Mouse (Mus musculus): Measurements from ENCODE around the gene Dusp11. TPM values are rescaled to one million over a fixed set of nuclear protein-coding genes. Genes with fewer than 3 reads are reported as not detected.
"Not testable (repeated sequence)": the region's sequence is repeated elsewhere in the genome, so short reads cannot be mapped to it uniquely, and the experiment has no call there.

The Dusp11 gene
- polyA plus RNA-seq, 1 experiment from 2014 or later: 52.2 TPM

GRCm38 (mm10) chr6:85929312-85929711 is 32.2 kb downstream of the Dusp11 start:
- WGBS: 82% methylated on average over 1 of the region's 1 CpGs
- no peak for ATAC-seq (ENCODE audit: low FRiP score, low read depth)
- H3K9ac ChIP-seq: no peak overlapping the region
- H3K9me3 ChIP-seq: no peaks in the 10 kb centered on the region
- no peaks in the 10 kb centered on the region for H3K4me1 ChIP-seq (replicated peaks)
- H3K36me3 ChIP-seq: peaks cover 56% of the 10 kb centered on the region
- H3K4me2 ChIP-seq: no peak overlapping the region
- no peak overlapping the region for H3K4me3 ChIP-seq
- H3K27me3 ChIP-seq: no peaks in the 10 kb centered on the region
- H3K27ac ChIP-seq (replicated peaks): no peak overlapping the region

GRCm38 (mm10) chr6:85927476-85928464 is 33.7 kb downstream of the Dusp11 start:
- no peak overlapping the region for H3K27ac ChIP-seq (replicated peaks)
- no peak for ATAC-seq (ENCODE audit: low FRiP score, low read depth)
- peaks cover 64% of the 10 kb centered on the region for H3K36me3 ChIP-seq
- H3K9ac ChIP-seq: no peak overlapping the region
- H3K4me3 ChIP-seq: no peak overlapping the region
- H3K9me3 ChIP-seq: no peaks in the 10 kb centered on the region
- 93% methylated on average over 9 of the region's 9 CpGs for WGBS
- no peak overlapping the region for H3K4me2 ChIP-seq
- no peaks in the 10 kb centered on the region for H3K27me3 ChIP-seq
- H3K4me1 ChIP-seq (replicated peaks): no peaks in the 10 kb centered on the region

GRCm38 (mm10) chr6:85926709-85927108 is 34.8 kb downstream of the Dusp11 start:
- Histone ChIP-seq H3K27me3 (no peaks in the 10 kb centered on the region), H3K4me2 (no peak overlapping the region), H3K9me3 (no peaks in the 10 kb centered on the region), H3K36me3 (peaks cover 71% of the 10 kb centered on the region), H3K4me3 (no peak overlapping the region), H3K9ac (no peak overlapping the region), H3K4me1 (replicated peaks) (no peaks in the 10 kb centered on the region), H3K27ac (replicated peaks) (no peak overlapping the region)
- no peak for ATAC-seq (ENCODE audit: low FRiP score, low read depth)
- 89% methylated on average over 1 of the region's 1 CpGs for WGBS

- H3K4me1 ChIP-seq (replicated peaks): no peaks in the 10 kb centered on the region
- no peaks in the 10 kb centered on the region for H3K9me3 ChIP-seq
- H3K9ac ChIP-seq: no peak overlapping the region
- ATAC-seq (ENCODE audit: low FRiP score, low read depth): no peak
- no peak overlapping the region for H3K4me2 ChIP-seq
- 100% methylated on average over 1 of the region's 1 CpGs for WGBS
- H3K27ac ChIP-seq (replicated peaks): no peak overlapping the region
- H3K4me3 ChIP-seq: no peak overlapping the region
- H3K36me3 ChIP-seq: peaks cover 56% of the 10 kb centered on the region
- H3K27me3 ChIP-seq: no peaks in the 10 kb centered on the region
Observed at GRCm38 (mm10) chr6:85923643-85924042, 37.8 kb downstream of the Dusp11 start.

GRCm38 (mm10) chr6:85919401-85919800 is 42.1 kb downstream of the Dusp11 start:
- no peaks in the 10 kb centered on the region for H3K27me3 ChIP-seq
- no peak overlapping the region for H3K9ac ChIP-seq
- no peak overlapping the region for H3K4me3 ChIP-seq
- H3K4me2 ChIP-seq: no peak overlapping the region
- H3K27ac ChIP-seq (replicated peaks): no peak overlapping the region
- no peaks in the 10 kb centered on the region for H3K9me3 ChIP-seq
- H3K36me3 ChIP-seq: peaks cover 20% of the 10 kb centered on the region
- whole genome bisulfite sequencing: 95% methylated on average over 4 of the region's 4 CpGs
- no peak for ATAC-seq (ENCODE audit: low FRiP score, low read depth)
- H3K4me1 ChIP-seq (replicated peaks): peaks cover 14% of the 10 kb centered on the region

GRCm38 (mm10) chr6:85918341-85918740 is 43.1 kb downstream of the Dusp11 start:
- not testable (repeated sequence) for H3K27ac ChIP-seq (replicated peaks); H3K9ac ChIP-seq; H3K9me3 ChIP-seq; H3K27me3 ChIP-seq; H3K4me3 ChIP-seq; H3K4me2 ChIP-seq; ATAC-seq (ENCODE audit: low FRiP score, low read depth)
- H3K36me3 ChIP-seq: peaks cover 18% of the 10 kb centered on the region
- H3K4me1 ChIP-seq (replicated peaks): peaks cover 18% of the 10 kb centered on the region
- 97% methylated on average over 3 of the region's 3 CpGs for WGBS

GRCm38 (mm10) chr6:85916596-85916995 is 44.9 kb downstream of the Dusp11 start:
- Histone ChIP-seq H3K9ac (peak overlapping the region; percentile 63), H3K4me3 (peak overlapping the region; percentile 55), H3K4me1 (replicated peaks) (peaks cover 18% of the 10 kb centered on the region), H3K4me2 (peak overlapping the region; percentile 65), H3K27me3 (no peaks in the 10 kb centered on the region), H3K9me3 (no peaks in the 10 kb centered on the region), H3K27ac (replicated peaks) (peak overlapping the region; percentile 88), H3K36me3 (0 out of 2 replicates have a peak, but pooled peaks cover 4% of the 10 kb centered on the region)
- WGBS: 89% methylated on average over 6 of the region's 6 CpGs
- ATAC-seq (ENCODE audit: low FRiP score, low read depth): no peak

GRCm38 (mm10) chr6:85915539-85916513 is 45.6 kb downstream of the Dusp11 start, which contains the start of gene Nat8f1:
Gene Nat8f1, minus strand, starts transcription at chr6:85915687.
- Histone ChIP-seq H3K4me3 (peak within 1 kb of the TSS; percentile 55), H3K9ac (peak within 1 kb of the TSS; percentile 63), H3K27ac (replicated peaks) (peak within 1 kb of the TSS; percentile 88), H3K4me1 (replicated peaks) (peaks cover 18% of the 10 kb centered on the region), H3K4me2 (peak within 1 kb of the TSS; percentile 65)
- not testable (repeated sequence) for H3K36me3 ChIP-seq, H3K27me3 ChIP-seq, H3K9me3 ChIP-seq
- peak; percentile 97 for ATAC-seq (ENCODE audit: low FRiP score, low read depth)
- under 1% methylated on average over 61 of the region's 61 CpGs for WGBS

GRCm38 (mm10) chr6:85915141-85915538 is 46.3 kb downstream of the Dusp11 start:
- Histone ChIP-seq H3K27ac (replicated peaks) (peak overlapping the region; percentile 88), H3K36me3 (no peaks in the 10 kb centered on the region), H3K4me3 (peak overlapping the region; percentile 55), H3K27me3 (no peaks in the 10 kb centered on the region), H3K4me1 (replicated peaks) (peaks cover 18% of the 10 kb centered on the region), H3K4me2 (peak overlapping the region; percentile 65), H3K9ac (peak overlapping the region; percentile 63), H3K9me3 (no peaks in the 10 kb centered on the region)
- 4% methylated on average over 11 of the region's 11 CpGs for WGBS
- no peak; the same call in 1 of the 2 replicates for ATAC-seq (ENCODE audit: low FRiP score, low read depth)

- no peaks in the 10 kb centered on the region for H3K27me3 ChIP-seq
- H3K9me3 ChIP-seq: no peaks in the 10 kb centered on the region
- H3K4me2 ChIP-seq: no peak within 1 kb of the TSS
- WGBS: 88% methylated on average over 3 of the region's 3 CpGs
- H3K27ac ChIP-seq (replicated peaks): no peak within 1 kb of the TSS
- no peak within 1 kb of the TSS for H3K9ac ChIP-seq
- H3K4me3 ChIP-seq: no peak within 1 kb of the TSS
- H3K4me1 ChIP-seq (replicated peaks): peaks cover 17% of the 10 kb centered on the region
- no peaks in the 10 kb centered on the region for H3K36me3 ChIP-seq
- no peak for ATAC-seq (ENCODE audit: low FRiP score, low read depth)
Observed at GRCm38 (mm10) chr6:85911587-85911986, 49.9 kb downstream of the Dusp11 start, which contains the start of gene Tprkb. Gene Tprkb, plus strand, starts transcription at chr6:85911865.

- no peak overlapping the region for H3K4me3 ChIP-seq
- H3K9ac ChIP-seq: no peak overlapping the region
- H3K27me3 ChIP-seq: no peaks in the 10 kb centered on the region
- H3K4me1 ChIP-seq (replicated peaks): peaks cover 7% of the 10 kb centered on the region
- no peak overlapping the region for H3K4me2 ChIP-seq
- H3K9me3 ChIP-seq: no peaks in the 10 kb centered on the region
- no peak for ATAC-seq (ENCODE audit: low FRiP score, low read depth)
- WGBS: 94% methylated on average over 1 of the region's 1 CpGs
- no peak overlapping the region for H3K27ac ChIP-seq (replicated peaks)
- H3K36me3 ChIP-seq: no peaks in the 10 kb centered on the region
Observed at GRCm38 (mm10) chr6:85909704-85910103, 51.8 kb downstream of the Dusp11 start.
